Mouse (Mus musculus) brain, embryonic 14.5 days (tissue): ENCODE measurements around the gene Egfl7.

Source experiments
- CTCF ChIP-seq: fragments of 200-500 bp; IDR thresholded peaks from 2 replicates; pipeline ENCODE4 v1.5.1; 2012; ENCODE audit warnings: inconsistent platforms, mild to moderate bottlenecking, moderate library complexity, borderline replicate concordance; ENCODE audit not compliant: insufficient read depth, insufficient read length; ENCODE audit errors: extremely low read depth
- POLR2A ChIP-seq: fragments of 200-500 bp; IDR thresholded peaks from 2 replicates; pipeline ENCODE4 v1.6.1; 2012; ENCODE audit warnings: mild to moderate bottlenecking, inconsistent platforms, borderline replicate concordance; ENCODE audit not compliant: poor library complexity, insufficient read depth, insufficient read length, severe bottlenecking; ENCODE audit errors: extremely low read depth

DNA sequence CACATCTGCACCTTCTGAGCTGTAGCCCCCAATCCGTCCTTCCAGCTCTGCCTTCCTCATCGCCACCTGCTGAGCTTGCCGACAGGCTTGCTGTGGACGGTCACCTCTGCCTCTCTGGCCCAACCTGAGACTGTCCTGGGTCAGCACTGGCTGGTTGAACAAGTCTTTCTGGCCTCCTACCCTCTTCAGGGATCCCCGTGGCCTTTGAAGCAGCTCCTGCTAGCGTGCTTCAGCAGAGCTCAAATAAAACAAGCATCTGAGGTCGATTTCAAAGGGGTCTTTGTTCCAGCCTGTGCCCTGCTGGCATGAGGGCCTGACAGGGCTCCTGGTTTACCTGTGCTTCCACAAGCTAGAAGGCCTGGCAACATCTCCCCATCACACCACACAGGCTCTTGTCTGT is 39.1 kb upstream of the Egfl7 start:
- no peak for TF ChIP-seq POLR2A
- TF ChIP-seq CTCF, result no peak
